Mouse (Mus musculus) limb, embryonic 14.5 days (tissue): ENCODE results near the gene Lhx9. TPM values are rescaled to one million over a fixed set of nuclear protein-coding genes. Genes with fewer than 3 reads are reported as not detected.

Experiments used
- ATAC-seq: fragments of 200-750 bp; cut with Nextera tagmentation; 2 replicates; pipeline ENCODE4 v1.8.0; 2017; ENCODE audit warnings: low read depth, moderate number of reproducible peaks, moderate TSS enrichment; ENCODE audit not compliant: low FRiP score
- DNase-seq: peaks from one replicate; pipeline ENCODE4 v3.0.0-alpha.2; 2015; ENCODE audit warnings: low spot score
- H3K27ac ChIP-seq: fragments of 300-500 bp; sonication (generic); replicated peaks from 2 replicates; pipeline ENCODE4 v1.5.1; 2014; ENCODE audit warnings: low read depth, mild to moderate bottlenecking, low read length, moderate library complexity, mixed read lengths
- H3K27me3 ChIP-seq: fragments of 300-500 bp; sonication (generic); 2 replicates; pipeline ENCODE4 v1.6.1; 2014; ENCODE audit warnings: low read length, mixed read lengths; ENCODE audit not compliant: control insufficient read depth, insufficient read depth
- H3K36me3 ChIP-seq: fragments of 300-500 bp; sonication (generic); 2 replicates; pipeline ENCODE4 v1.6.1; 2014; ENCODE audit warnings: mild to moderate bottlenecking, low read length, moderate library complexity, mixed read lengths; ENCODE audit not compliant: control insufficient read depth, insufficient read depth
- H3K4me1 ChIP-seq: fragments of 300-500 bp; sonication (generic); 2 replicates; pipeline ENCODE4 v1.6.1; 2014; ENCODE audit warnings: antibody characterized with exemption, low read length, mixed read lengths; ENCODE audit not compliant: control insufficient read depth, insufficient read depth
- H3K4me2 ChIP-seq: fragments of 300-500 bp; sonication (generic); replicated peaks from 2 replicates; pipeline ENCODE4 v1.6.1; 2014; ENCODE audit warnings: low read depth, mild to moderate bottlenecking, low read length, moderate library complexity; ENCODE audit not compliant: severe bottlenecking
- H3K4me3 ChIP-seq: fragments of 300-500 bp; sonication (generic); replicated peaks from 2 replicates; pipeline ENCODE4 v1.5.1; 2014; ENCODE audit warnings: low read length
- H3K9ac ChIP-seq: fragments of 300-500 bp; sonication (generic); 2 replicates; pipeline ENCODE4 v1.6.1; 2014; ENCODE audit warnings: mild to moderate bottlenecking, low read depth, low read length, moderate library complexity; ENCODE audit not compliant: severe bottlenecking
- H3K9me3 ChIP-seq: fragments of 300-500 bp; sonication (generic); 2 replicates; pipeline ENCODE4 v1.6.1; 2016; ENCODE audit warnings: low read length; ENCODE audit not compliant: control insufficient read depth
- POLR2A ChIP-seq: fragments of 200-500 bp; IDR thresholded peaks from 2 replicates; pipeline ENCODE4 v1.8.0; 2012; ENCODE audit warnings: inconsistent platforms, mild to moderate bottlenecking, moderate library complexity, borderline replicate concordance; ENCODE audit not compliant: insufficient read depth, insufficient read length; ENCODE audit errors: extremely low read depth
- WGBS: fragments of 180-500 bp; shearing (Covaris S2); extraction: QIAGEN DNeasy Blood & Tissue Kit; methylation state at CpG from one replicate; pipeline ENCODE4 v1.1.7; 2014; 5-methylcytosine and 5-hydroxymethylcytosine counted together
- polyA plus RNA-seq, 2 experiments: library from polyadenylated mRNA; depleted of rRNA in 1 of 2; stranded (reverse) in 1 of 2; unstranded in 1 of 2; fragments of >200 nt; fragmentation: Nextera tagmentation in 1 of 2; extraction: Ambion mirVana in 1 of 2; gene quantifications; 2 replicates each; pipeline versions ENCODE4 v1.2.1 to v1.2.3; 2012 to 2014

Gene Lhx9
- polyA plus RNA-seq, 2 experiments, result 11.9 to 15.4 TPM

DNA sequence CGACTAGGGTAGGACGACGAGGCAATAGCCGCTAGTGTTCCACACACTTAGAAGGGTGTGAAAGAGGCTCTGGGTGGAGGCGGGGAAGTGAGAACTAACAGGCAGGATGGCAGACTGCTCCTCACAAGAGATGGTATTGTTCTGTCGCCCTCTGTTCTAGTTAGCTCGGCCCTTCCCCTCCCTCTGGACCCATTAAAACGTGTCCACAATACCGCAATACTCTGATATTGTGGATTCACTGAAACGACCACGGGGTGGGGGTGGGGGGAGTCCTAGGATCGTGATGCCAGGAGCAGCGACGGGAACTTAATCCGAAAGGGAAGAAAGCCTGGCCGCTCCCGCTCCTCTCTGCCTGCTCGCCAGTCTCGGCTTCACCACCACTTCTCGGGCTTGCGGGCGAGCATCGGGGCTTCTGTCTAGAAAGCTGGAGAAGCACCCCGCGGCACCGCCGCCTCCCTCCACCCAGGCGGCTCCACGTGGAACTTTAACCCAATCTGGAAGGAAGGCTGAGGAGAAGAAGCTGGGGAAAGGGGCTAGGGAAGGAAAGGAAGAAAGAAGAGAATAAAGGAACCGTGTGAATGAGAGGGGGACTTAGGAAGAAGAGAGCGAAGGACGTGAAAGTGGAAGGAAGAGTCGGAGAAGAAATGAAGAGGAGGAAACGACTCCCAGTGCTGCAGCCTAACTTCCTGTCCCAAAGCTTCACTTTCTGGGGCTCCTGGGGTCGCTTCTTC, 4.9 kb downstream of the Lhx9 start:
- no peaks in the 10 kb centered on the region for H3K36me3 ChIP-seq
- DNase-seq, result no peak
- no peak for TF ChIP-seq POLR2A
- peak overlapping the region; percentile 72 for H3K27ac ChIP-seq
- whole genome bisulfite sequencing, result under 1% methylated on average over 35 of the region's 35 CpGs
- ATAC-seq, result no peak
- peaks cover 44% of the 10 kb centered on the region for H3K27me3 ChIP-seq
- peak overlapping the region; percentile 48 for H3K4me3 ChIP-seq
- H3K4me1 ChIP-seq, result peaks cover 18% of the 10 kb centered on the region
- H3K9ac ChIP-seq, result peak overlapping the region; percentile 63
- H3K4me2 ChIP-seq, result peak overlapping the region; percentile 55
- no peaks in the 10 kb centered on the region for H3K9me3 ChIP-seq

DNA sequence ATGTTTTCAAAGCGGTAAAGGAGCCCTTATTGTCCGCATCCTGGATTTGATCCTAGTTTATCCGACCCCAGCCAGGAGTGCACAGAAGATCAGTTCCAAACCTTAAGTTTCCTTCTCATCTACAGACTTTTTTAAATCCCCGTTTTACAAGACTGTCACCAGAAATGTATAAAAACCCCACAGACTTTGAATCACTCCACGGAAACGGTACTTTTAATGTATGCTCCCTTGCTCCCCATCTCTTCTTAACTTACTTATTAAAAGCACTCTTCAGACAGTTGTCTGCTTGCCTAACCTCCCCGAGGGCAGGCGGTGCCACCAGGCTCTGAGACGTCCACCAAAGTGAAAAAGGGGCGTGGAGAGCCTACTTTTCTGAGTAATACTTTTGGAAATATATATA, 5.6 kb downstream of the Lhx9 start:
- TF ChIP-seq POLR2A, result no peak
- H3K9me3 ChIP-seq, result no peaks in the 10 kb centered on the region
- peak overlapping the region; percentile 55 for H3K4me2 ChIP-seq
- peak overlapping the region; percentile 82 for H3K27ac ChIP-seq
- peaks cover 22% of the 10 kb centered on the region for H3K4me1 ChIP-seq
- ATAC-seq, result no peak
- peak overlapping the region; percentile 48 for H3K4me3 ChIP-seq
- DNase-seq, result no peak
- H3K9ac ChIP-seq, result peak overlapping the region; percentile 76
- peaks cover 43% of the 10 kb centered on the region for H3K27me3 ChIP-seq
- WGBS, result 6% methylated on average over 10 of the region's 10 CpGs
- no peaks in the 10 kb centered on the region for H3K36me3 ChIP-seq

DNA sequence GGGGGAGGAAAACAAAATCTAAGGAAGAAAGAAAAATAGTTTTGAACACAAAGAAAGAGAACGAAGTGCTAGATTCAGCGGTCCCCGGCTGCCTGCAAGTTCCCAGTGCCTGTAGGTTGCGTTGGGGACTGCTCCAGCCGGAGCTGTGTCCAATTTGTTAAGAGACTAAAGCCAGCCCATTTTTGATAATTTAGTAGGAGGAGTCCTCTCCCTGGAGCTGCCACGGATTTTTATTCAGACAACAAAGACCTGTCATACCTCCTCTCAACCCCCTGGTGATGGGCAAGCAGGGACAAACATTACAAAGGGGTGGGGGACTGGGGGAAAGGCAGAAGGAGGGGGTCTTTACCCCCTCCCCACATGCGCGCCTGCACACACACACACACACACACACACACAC, 6.1 kb downstream of the Lhx9 start:
- Histone ChIP-seq H3K9me3 (no peaks in the 10 kb centered on the region), H3K4me1 (peaks cover 24% of the 10 kb centered on the region), H3K9ac (peak overlapping the region; percentile 76), H3K27me3 (peaks cover 42% of the 10 kb centered on the region), H3K36me3 (no peaks in the 10 kb centered on the region), H3K27ac (peak overlapping the region; percentile 82), H3K4me2 (peak overlapping the region; percentile 55), H3K4me3 (peak overlapping the region; percentile 48)
- TF ChIP-seq POLR2A, result peak; percentile 73; the same call in 1 of the 2 replicates
- 0% methylated on average over 8 of the region's 8 CpGs for WGBS
- peak; percentile 48 for ATAC-seq
- DNase-seq, result peak; percentile 45

GRCm38 (mm10) chr1:138841306-138842095, 6.9 kb downstream of the Lhx9 start:
- WGBS, result under 1% methylated on average over 54 of the region's 54 CpGs
- ATAC-seq (no peak), DNase-seq (peak; percentile 48)
- Histone ChIP-seq H3K4me3 (peak overlapping the region; percentile 48), H3K27ac (peak overlapping the region; percentile 82), H3K9me3 (no peaks in the 10 kb centered on the region), H3K36me3 (no peaks in the 10 kb centered on the region), H3K9ac (peak overlapping the region; percentile 76), H3K4me1 (peaks cover 24% of the 10 kb centered on the region), H3K27me3 (peaks cover 35% of the 10 kb centered on the region), H3K4me2 (peak overlapping the region; percentile 55)
- TF ChIP-seq POLR2A, result no peak

DNA sequence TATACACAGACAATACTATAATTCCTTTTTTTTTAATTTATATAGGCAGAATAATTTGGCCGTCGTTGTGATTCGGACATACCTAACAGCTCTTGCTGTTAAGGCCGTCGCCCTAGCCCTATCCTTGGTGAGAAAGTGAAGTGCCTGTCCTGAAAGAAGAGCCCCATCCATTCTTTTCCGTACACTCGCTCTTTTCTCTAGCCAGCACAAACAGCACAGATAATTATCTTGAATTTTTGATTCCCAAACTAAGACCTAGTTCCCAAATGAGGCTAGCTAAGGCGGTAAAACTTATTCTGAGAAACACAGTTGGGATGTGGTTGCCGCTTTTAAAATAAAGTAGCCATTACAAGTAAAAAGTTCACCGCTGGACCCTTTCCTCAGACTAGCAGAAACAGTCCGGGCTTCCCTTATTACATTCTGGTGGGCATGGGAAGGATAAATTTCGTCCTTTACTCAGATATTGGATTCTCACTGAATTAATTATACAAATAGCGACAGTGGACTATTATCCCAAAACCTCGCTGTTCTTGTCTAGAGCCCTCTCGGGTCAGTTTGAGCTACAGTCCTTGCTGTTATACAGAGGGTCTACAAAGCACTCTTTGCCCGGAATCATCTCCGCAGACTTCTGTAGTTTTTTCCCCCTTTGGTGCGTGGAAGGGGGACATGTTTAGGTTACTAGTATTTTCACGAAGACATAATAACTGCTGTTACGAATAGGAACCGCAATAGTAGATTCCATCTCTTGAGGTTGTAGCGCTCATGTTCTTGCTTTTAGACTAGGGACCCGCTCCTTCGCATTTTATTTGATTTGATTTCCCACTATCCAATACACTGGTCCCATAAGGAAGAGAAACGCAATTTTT, 7.7 kb downstream of the Lhx9 start:
- H3K9ac ChIP-seq, result peak overlapping the region; percentile 76
- H3K9me3 ChIP-seq, result no peaks in the 10 kb centered on the region
- H3K4me2 ChIP-seq, result peak overlapping the region; percentile 55
- WGBS, result 3% methylated on average over 25 of the region's 25 CpGs
- ATAC-seq (no peak), DNase-seq (peak; percentile 25)
- peak overlapping the region; percentile 82 for H3K27ac ChIP-seq
- peaks cover 24% of the 10 kb centered on the region for H3K4me1 ChIP-seq
- no peaks in the 10 kb centered on the region for H3K36me3 ChIP-seq
- H3K4me3 ChIP-seq, result peak overlapping the region; percentile 48
- TF ChIP-seq POLR2A, result no peak
- H3K27me3 ChIP-seq, result peaks cover 31% of the 10 kb centered on the region
